Comparison of ENCODE assay signal across 27 mouse cellular contexts in the genomic region with DNA sequence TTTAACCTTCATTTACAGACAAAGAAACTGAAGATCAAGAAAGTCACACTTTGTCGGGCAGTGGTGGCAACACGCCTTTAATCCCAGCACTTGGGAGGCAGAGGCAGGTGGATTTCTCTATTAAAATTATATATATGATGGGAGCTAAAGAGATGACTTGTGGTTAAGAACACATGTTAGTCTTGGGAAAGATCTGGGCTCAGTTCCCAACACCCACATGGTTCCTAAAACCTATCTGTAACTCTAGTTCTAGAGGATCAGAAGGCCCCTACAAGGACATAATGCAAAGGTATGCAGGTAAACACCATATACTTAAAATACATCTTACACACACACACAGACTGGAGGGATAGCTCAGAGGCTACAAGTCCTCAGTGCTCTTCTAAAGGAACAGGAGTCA. TPM values are rescaled to one million over a fixed set of nuclear protein-coding genes. Genes with fewer than 3 reads are reported as not detected.
A peak's percentile ranks its signal among the peaks of the same experiment; 100 is the strongest.
DNase-seq lines count a peak whose midpoint lies in the region; ATAC-seq and TF ChIP-seq lines count a peak whose summit lies in the region.
"Had no signal": no experiment of that assay in that cellular context is flagged by ENCODE, and none has a peak within 500 bp of the region (broad histone marks: within the 10 kb centered on the region; RNA-seq: fewer than 3 reads in every experiment).

No protein-coding gene starts in this region.

- no peak for ATAC-seq in liver, embryonic 12.5 days
- ATAC-seq in liver, embryonic 11.5 days (replicated peaks; ENCODE audit: low FRiP score), result no peak
- no peak for ATAC-seq in liver, postnatal 0 days
- ATAC-seq: forebrain, postnatal 0 days; hindbrain, embryonic 16.5 days; midbrain, embryonic 13.5 days had no signal

- 82% methylated on average over 2 of the region's 2 CpGs for WGBS in liver, embryonic 12.5 days (ENCODE audit: insufficient replicate concordance)
- WGBS in liver, embryonic 11.5 days, result 85% methylated on average over 2 of the region's 2 CpGs
- WGBS in bone marrow, adult 2 months, result 64% methylated on average over 2 of the region's 2 CpGs
- 87% methylated on average over 2 of the region's 2 CpGs for WGBS in liver, postnatal 0 days (ENCODE audit: insufficient replicate concordance)
- 97% methylated on average over 2 of the region's 2 CpGs for WGBS in embryonic facial prominence, embryonic 10.5 days

- no peak for DNase-seq in liver, embryonic 11.5 days (ENCODE audit: low spot score)
- DNase-seq in 3T3-L1 (ENCODE audit: low read depth, low spot score), result peak; percentile 70
- DNase-seq in liver, postnatal 0 days, result no peak
- no peak for DNase-seq in embryonic facial prominence, embryonic 10.5 days (ENCODE audit: low spot score)
- DNase-seq in ovary, postnatal 14 days (ENCODE audit: low spot score), result no peak
- DNase-seq: adrenal gland, adult 2 months; cerebellum, adult 18-20 months; cerebellum, postnatal 10 days; forebrain, postnatal 0 days; gastrocnemius, postnatal 10 days; heart, adult 11 months; kidney, adult 2 months; kidney, postnatal 36 days; left cerebral cortex, postnatal 4 days; lung, embryonic 14.5 days; lung, postnatal 14 days; right cerebral cortex, postnatal 14 days; thymus, postnatal 14 days had no signal

- no peak overlapping the region for H3K4me3 ChIP-seq in liver, embryonic 12.5 days
- no peak overlapping the region for H3K4me3 ChIP-seq in liver, embryonic 11.5 days (ENCODE audit: low read depth, low read length)
- H3K4me3 ChIP-seq in bone marrow, adult 2 months (replicated peaks; ENCODE audit: control insufficient read depth, low read depth, low read length), result no peak overlapping the region
- no peak overlapping the region for H3K4me3 ChIP-seq in liver, postnatal 0 days (ENCODE audit: low read depth, low read length)
- no peak overlapping the region for H3K4me3 ChIP-seq in embryonic facial prominence, embryonic 10.5 days
- H3K4me3 ChIP-seq: embryonic facial prominence, embryonic 15.5 days; forebrain, embryonic 12.5 days; heart, embryonic 10.5 days; heart, embryonic 15.5 days; layer of hippocampus, adult 2 months; midbrain, embryonic 13.5 days had no signal

- H3K27me3 ChIP-seq in liver, embryonic 12.5 days (replicated peaks), result no peaks in the 10 kb centered on the region
- H3K27me3 ChIP-seq in liver, embryonic 11.5 days (replicated peaks; ENCODE audit: control insufficient read depth, insufficient read depth, low read length), result no peaks in the 10 kb centered on the region
- no peaks in the 10 kb centered on the region for H3K27me3 ChIP-seq in liver, postnatal 0 days (ENCODE audit: insufficient read depth, low read length)
- no peaks in the 10 kb centered on the region for H3K27me3 ChIP-seq in embryonic facial prominence, embryonic 10.5 days (replicated peaks; ENCODE audit: low read depth, poor library complexity, severe bottlenecking)
- H3K27me3 ChIP-seq: embryonic facial prominence, embryonic 15.5 days; forebrain, embryonic 12.5 days; heart, embryonic 15.5 days; midbrain, embryonic 13.5 days had no signal

- no peaks in the 10 kb centered on the region for H3K9me3 ChIP-seq in liver, embryonic 12.5 days (replicated peaks)
- H3K9me3 ChIP-seq in liver, embryonic 11.5 days (ENCODE audit: control insufficient read depth, low read length), result no peaks in the 10 kb centered on the region
- no peaks in the 10 kb centered on the region for H3K9me3 ChIP-seq in liver, postnatal 0 days (ENCODE audit: low read length)
- H3K9me3 ChIP-seq in embryonic facial prominence, embryonic 10.5 days, result no peaks in the 10 kb centered on the region
- H3K9me3 ChIP-seq: embryonic facial prominence, embryonic 15.5 days; forebrain, embryonic 12.5 days; heart, embryonic 10.5 days; heart, embryonic 15.5 days; midbrain, embryonic 13.5 days had no signal

- TF ChIP-seq CTCF in bone marrow, adult 2 months (IDR thresholded peaks at IDR 0.05; ENCODE audit: control insufficient read depth, insufficient read depth, low read length), result no peak
- no peak for TF ChIP-seq CTCF in liver, postnatal 0 days (IDR thresholded peaks at IDR 0.05; ENCODE audit: low read depth)

- H3K9ac ChIP-seq in liver, embryonic 12.5 days, result no peak overlapping the region
- no peak overlapping the region for H3K9ac ChIP-seq in liver, embryonic 11.5 days (ENCODE audit: low read depth, low read length)
- H3K9ac ChIP-seq in liver, postnatal 0 days (replicated peaks), result no peak overlapping the region
- H3K9ac ChIP-seq: embryonic facial prominence, embryonic 15.5 days; forebrain, embryonic 12.5 days; forebrain, postnatal 0 days; heart, embryonic 15.5 days; lung, embryonic 14.5 days; midbrain, embryonic 13.5 days had no signal

- peaks cover 73% of the 10 kb centered on the region for H3K4me1 ChIP-seq in liver, embryonic 12.5 days
- H3K4me1 ChIP-seq in liver, embryonic 11.5 days (replicated peaks; ENCODE audit: control insufficient read depth, insufficient read depth, low read length), result peaks cover 20% of the 10 kb centered on the region
- H3K4me1 ChIP-seq in bone marrow, adult 2 months (ENCODE audit: control insufficient read depth, insufficient read depth, low read length), result peaks cover 8% of the 10 kb centered on the region
- peaks cover 25% of the 10 kb centered on the region for H3K4me1 ChIP-seq in liver, postnatal 0 days (ENCODE audit: insufficient read depth)
- no peaks in the 10 kb centered on the region for H3K4me1 ChIP-seq in embryonic facial prominence, embryonic 10.5 days
- H3K4me1 ChIP-seq: embryonic facial prominence, embryonic 15.5 days; forebrain, embryonic 12.5 days; heart, embryonic 10.5 days; heart, embryonic 15.5 days; midbrain, embryonic 13.5 days had no signal

- H3K36me3 ChIP-seq in liver, embryonic 12.5 days, result peaks cover 73% of the 10 kb centered on the region
- H3K36me3 ChIP-seq in liver, embryonic 11.5 days (ENCODE audit: control insufficient read depth, insufficient read depth, low read length), result peaks cover 10% of the 10 kb centered on the region; the same call in 1 of the 2 replicates
- H3K36me3 ChIP-seq in liver, postnatal 0 days (replicated peaks; ENCODE audit: insufficient read depth, low read length), result peaks cover 15% of the 10 kb centered on the region
- peaks cover 18% of the 10 kb centered on the region for H3K36me3 ChIP-seq in embryonic facial prominence, embryonic 10.5 days (replicated peaks)
- H3K36me3 ChIP-seq: forebrain, embryonic 12.5 days; heart, embryonic 15.5 days; midbrain, embryonic 13.5 days had no signal

- no peak for TF ChIP-seq POLR2A in bone marrow, adult 2 months (IDR thresholded peaks at IDR 0.05; ENCODE audit: borderline replicate concordance, control insufficient read depth, low read depth, low read length)

- no peak for TF ChIP-seq EP300 in liver, postnatal 0 days (IDR thresholded peaks at IDR 0.05; ENCODE audit: low read depth)

- H3K4me2 ChIP-seq in liver, embryonic 12.5 days, result no peak overlapping the region
- H3K4me2 ChIP-seq in liver, embryonic 11.5 days, result no peak overlapping the region
- no peak overlapping the region for H3K4me2 ChIP-seq in liver, postnatal 0 days (ENCODE audit: low read depth, low read length)
- H3K4me2 ChIP-seq: embryonic facial prominence, embryonic 15.5 days; forebrain, embryonic 12.5 days; heart, embryonic 15.5 days; lung, embryonic 14.5 days; midbrain, embryonic 13.5 days had no signal

- H3K27ac ChIP-seq in liver, embryonic 12.5 days, result peak overlapping the region; percentile 30; the same call in 1 of the 2 replicates
- no peak overlapping the region; the same call in 1 of the 2 replicates for H3K27ac ChIP-seq in liver, embryonic 11.5 days (ENCODE audit: low read depth, low read length)
- peak overlapping the region; percentile 12; the same call in 1 of the 2 replicates for H3K27ac ChIP-seq in bone marrow, adult 2 months (ENCODE audit: control insufficient read depth, insufficient read depth, low read depth, low read length, poor library complexity)
- H3K27ac ChIP-seq in liver, postnatal 0 days (ENCODE audit: low read depth), result 0 out of 2 replicates have a peak overlapping the region, but pooled peaks have one; percentile 35
- no peak overlapping the region for H3K27ac ChIP-seq in embryonic facial prominence, embryonic 10.5 days (replicated peaks)
- H3K27ac ChIP-seq: embryonic facial prominence, embryonic 15.5 days; forebrain, embryonic 12.5 days; heart, embryonic 10.5 days; heart, embryonic 15.5 days; layer of hippocampus, adult 2 months; midbrain, embryonic 13.5 days had no signal

RNA-seq across cellular contexts. Expression of gene Crlf3, which starts 9.8 kb away (rescaled TPM):
- 109 and 111 TPM in 2 replicates for polyA plus RNA-seq in liver, embryonic 12.5 days (2016; fragmentation: Nextera tagmentation; extraction: Ambion mirVana)
- polyA plus RNA-seq in liver, embryonic 11.5 days (2014; fragmentation: Nextera tagmentation; extraction: Ambion mirVana), result 99.7 and 116 TPM in 2 replicates
- polyA plus RNA-seq in bone marrow, adult 2 months (2011; ENCODE audit: insufficient read depth, insufficient read length, low replicate concordance, missing spikeins), result 35.5 and 47.8 TPM in 2 replicates
- polyA plus RNA-seq in liver, postnatal 0 days (2015; fragmentation: Nextera tagmentation; extraction: Ambion mirVana), result 45.7 and 47.8 TPM in 2 replicates
- 47.8 and 49.6 TPM in 2 replicates for polyA plus RNA-seq in embryonic facial prominence, embryonic 10.5 days (2016; fragmentation: Nextera tagmentation; extraction: Ambion mirVana)

RNA-seq across cellular contexts. Expression of gene Atad5, which starts 18.2 kb away (rescaled TPM):
- polyA plus RNA-seq in liver, embryonic 12.5 days (2016; fragmentation: Nextera tagmentation; extraction: Ambion mirVana), result 15.0 and 15.9 TPM in 2 replicates
- polyA plus RNA-seq in liver, embryonic 11.5 days (2014; fragmentation: Nextera tagmentation; extraction: Ambion mirVana), result 19.4 and 23.6 TPM in 2 replicates
- polyA plus RNA-seq in bone marrow, adult 2 months (2011; ENCODE audit: insufficient read depth, insufficient read length, low replicate concordance, missing spikeins), result 19.4 and 23.1 TPM in 2 replicates
- polyA plus RNA-seq in liver, postnatal 0 days (2015; fragmentation: Nextera tagmentation; extraction: Ambion mirVana), result 3.7 and 4.9 TPM in 2 replicates
- 18.9 and 20.3 TPM in 2 replicates for polyA plus RNA-seq in embryonic facial prominence, embryonic 10.5 days (2016; fragmentation: Nextera tagmentation; extraction: Ambion mirVana)

Comparison
In these comparisons a context has a peak if more than half of its experiments do, and no peak if none do; other contexts are left out.
1. H3K27ac ChIP-seq: peak in liver, embryonic 12.5 days (single experiment), bone marrow, adult 2 months (single experiment) and liver, postnatal 0 days (single experiment); none in liver, embryonic 11.5 days (single experiment) and embryonic facial prominence, embryonic 10.5 days (single experiment).